Mouse (Mus musculus) liver, embryonic 12.5 days (tissue): Measurements from ENCODE around the gene Zic5. TPM values are rescaled to one million over a fixed set of nuclear protein-coding genes. Genes with fewer than 3 reads are reported as not detected.

ENCODE experiments used
- polyA plus RNA-seq: library from polyadenylated mRNA; unstranded; fragments of >200 nt; fragmentation: Nextera tagmentation; extraction: Ambion mirVana; gene quantifications from 2 replicates; pipeline ENCODE4 v1.2.1, GENCODE M21; 2016

Gene Zic5
- polyA plus RNA-seq, 1 experiment from 2014 or later: not detected

Other genes starting within 250 kb of the Zic5 start
- gene Gm5089, start 14.6 kb downstream of the Zic5 start, polyA plus RNA-seq: not detected in 2 replicates
- not detected in 2 replicates for gene Zic2, start 9.8 kb upstream of the Zic5 start, polyA plus RNA-seq
- not detected in 2 replicates for gene Gm10837, start 24.9 kb upstream of the Zic5 start, polyA plus RNA-seq
- 13.3 and 14.2 TPM in 2 replicates for gene Pcca, start 68.6 kb upstream of the Zic5 start, polyA plus RNA-seq